Mouse (Mus musculus): ENCODE measurements around the gene Slc4a2. TPM values are rescaled to one million over a fixed set of nuclear protein-coding genes. Genes with fewer than 3 reads are reported as not detected.
A peak's percentile ranks its signal among the peaks of the same experiment; 100 is the strongest.
"Not testable (repeated sequence)": the region's sequence is repeated elsewhere in the genome, so short reads cannot be mapped to it uniquely, and the experiment has no call there.

Slc4a2 gene
- total and polyA plus RNA-seq, 3 experiments, result 22.4 to 37.9 (median 25.9) TPM

- Histone ChIP-seq H3K27ac (no peak within 1 kb of the TSS; the same call in 1 of the 2 replicates), H3K4me3 (no peak within 1 kb of the TSS), H3K36me3 (ENCODE audit: control insufficient read depth, insufficient read depth, low read length) (no peaks in the 10 kb centered on the region), H3K9ac (ENCODE audit: low read depth, low read length) (no peak within 1 kb of the TSS), H3K27me3 (ENCODE audit: control insufficient read depth, insufficient read depth, low read length) (no peaks in the 10 kb centered on the region), H3K79me2 (replicated peaks; ENCODE audit: control insufficient read depth, insufficient read depth, low read length) (no peaks in the 10 kb centered on the region), H3K4me1 (ENCODE audit: control insufficient read depth, insufficient read depth, low read length) (peaks cover 4% of the 10 kb centered on the region)
- intact Hi-C loops (cut with DNase I), result loop anchor here (2.0 to 5.0 kb wide), 2 partner anchors 35 to 55 kb away; no protein-coding TSS in a partner anchor
- DNase-seq, result no peak
- TF ChIP-seq CTCF (IDR thresholded peaks at IDR 0.05), result no peak
- no peak for TF ChIP-seq EP300 (IDR thresholded peaks at IDR 0.05; ENCODE audit: insufficient read depth, low read depth, low read length)
- no peak for TF ChIP-seq POLR2A (IDR thresholded peaks at IDR 0.05; ENCODE audit: insufficient read depth, low read depth, low read length)
- 90% methylated on average over 7 of the region's 7 CpGs for WGBS
Observed at GRCm38 (mm10) chr5:24391864-24392263, 31.8 kb upstream of the Slc4a2 start, which contains the start of gene Atg9b. Gene Atg9b (minus strand): TSS chr5:24392143.

- Histone ChIP-seq H3K4me3 (no peak overlapping the region), H3K27ac (no peak overlapping the region; the same call in 1 of the 2 replicates), H3K36me3 (ENCODE audit: control insufficient read depth, insufficient read depth, low read length) (no peaks in the 10 kb centered on the region), H3K4me1 (ENCODE audit: control insufficient read depth, insufficient read depth, low read length) (peaks cover 2% of the 10 kb centered on the region), H3K27me3 (ENCODE audit: control insufficient read depth, insufficient read depth, low read length) (no peaks in the 10 kb centered on the region), H3K9ac (ENCODE audit: low read depth, low read length) (no peak overlapping the region), H3K79me2 (replicated peaks; ENCODE audit: control insufficient read depth, insufficient read depth, low read length) (no peaks in the 10 kb centered on the region)
- intact Hi-C loops (cut with DNase I), result loop anchor here (2.0 to 5.0 kb wide), 2 partner anchors 35 to 56 kb away; no protein-coding TSS in a partner anchor
- DNase-seq, result no peak
- TF ChIP-seq EP300 (IDR thresholded peaks at IDR 0.05; ENCODE audit: insufficient read depth, low read depth, low read length), result no peak
- no peak for TF ChIP-seq CTCF (IDR thresholded peaks at IDR 0.05)
- TF ChIP-seq POLR2A (IDR thresholded peaks at IDR 0.05; ENCODE audit: insufficient read depth, low read depth, low read length), result no peak
- WGBS, result 41% methylated on average over 7 of the region's 7 CpGs
Observed at GRCm38 (mm10) chr5:24392724-24393123, 30.9 kb upstream of the Slc4a2 start.

DNA sequence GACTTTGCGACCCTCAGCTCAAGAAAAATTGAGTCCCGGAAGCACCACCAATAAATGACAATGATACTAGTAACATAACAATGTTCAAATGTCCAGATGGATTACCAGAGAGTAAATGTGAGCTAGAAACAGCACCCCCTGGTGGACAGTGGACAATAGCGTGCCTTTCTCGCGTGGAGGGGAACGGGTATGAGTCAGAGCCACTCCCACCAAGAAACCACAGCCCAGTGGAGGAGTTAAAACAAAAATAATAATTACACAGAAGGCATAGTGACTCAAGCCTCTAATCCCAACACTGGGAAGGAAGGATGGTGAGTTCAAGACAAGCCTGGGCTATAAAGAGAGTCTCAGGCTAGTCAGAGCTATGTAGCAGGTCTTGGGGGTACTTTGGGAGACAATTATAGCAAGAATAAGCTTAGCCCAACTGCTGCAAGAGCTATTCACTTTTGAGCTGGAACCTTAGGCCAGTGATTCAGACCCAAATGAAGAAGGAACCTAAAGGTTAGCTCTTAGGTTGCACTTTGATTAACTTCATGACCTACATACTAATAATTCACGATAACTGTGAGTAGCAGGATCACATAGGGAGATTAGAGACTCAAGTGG lies 30.1 kb upstream of the Slc4a2 start, which contains the start of gene Abcb8:
Gene Abcb8 (plus strand): TSS at position 272 of the 606 bp plus-strand sequence.
- Histone ChIP-seq H3K79me2 (replicated peaks; ENCODE audit: control insufficient read depth, insufficient read depth, low read length) (no peaks in the 10 kb centered on the region), H3K4me1 (ENCODE audit: control insufficient read depth, insufficient read depth, low read length) (peaks cover 2% of the 10 kb centered on the region), H3K27ac (peak within 1 kb of the TSS; percentile 90), H3K4me3 (peak within 1 kb of the TSS; percentile 69), H3K27me3 (ENCODE audit: control insufficient read depth, insufficient read depth, low read length) (no peaks in the 10 kb centered on the region), H3K9ac (ENCODE audit: low read depth, low read length) (peak within 1 kb of the TSS; percentile 58), H3K36me3 (ENCODE audit: control insufficient read depth, insufficient read depth, low read length) (no peaks in the 10 kb centered on the region)
- WGBS, result 21% methylated on average over 7 of the region's 7 CpGs
- DNase-seq, result peak; percentile 76 to 83
- intact Hi-C loops (cut with DNase I), result loop anchor here (2.0 to 5.0 kb wide), 2 partner anchors 36 to 57 kb away; no protein-coding TSS in a partner anchor
- no peak for TF ChIP-seq POLR2A (IDR thresholded peaks at IDR 0.05; ENCODE audit: insufficient read depth, low read depth, low read length)
- peak; percentile 94 for TF ChIP-seq CTCF (IDR thresholded peaks at IDR 0.05)
- TF ChIP-seq EP300 (IDR thresholded peaks at IDR 0.05; ENCODE audit: insufficient read depth, low read depth, low read length), result 0 out of 2 replicates have a peak, but pooled peaks have one; percentile 28

GRCm38 (mm10) chr5:24394165-24394894 lies 29.3 kb upstream of the Slc4a2 start:
- Histone ChIP-seq H3K4me1 (ENCODE audit: control insufficient read depth, insufficient read depth, low read length) (peaks cover 2% of the 10 kb centered on the region), H3K9ac (ENCODE audit: low read depth, low read length) (peak overlapping the region; percentile 58), H3K4me3 (peak overlapping the region; percentile 69), H3K36me3 (ENCODE audit: control insufficient read depth, insufficient read depth, low read length) (no peaks in the 10 kb centered on the region), H3K27me3 (ENCODE audit: control insufficient read depth, insufficient read depth, low read length) (no peaks in the 10 kb centered on the region), H3K27ac (peak overlapping the region; percentile 90), H3K79me2 (replicated peaks; ENCODE audit: control insufficient read depth, insufficient read depth, low read length) (no peaks in the 10 kb centered on the region)
- TF ChIP-seq CTCF (IDR thresholded peaks at IDR 0.05) (peak; percentile 92), POLR2A (IDR thresholded peaks at IDR 0.05; ENCODE audit: insufficient read depth, low read depth, low read length) (peak; percentile 84), EP300 (IDR thresholded peaks at IDR 0.05; ENCODE audit: insufficient read depth, low read depth, low read length) (peak; percentile 63)
- intact Hi-C loops (cut with DNase I), result loop anchor here (1.0 to 5.0 kb wide), 3 partner anchors 29 to 76 kb away; partner anchors contain the start of genes Cdk5 and Slc4a2
- WGBS, result 1% methylated on average over 36 of the region's 36 CpGs
- peak; percentile 96 to 98 for DNase-seq

- H3K27me3 ChIP-seq (ENCODE audit: control insufficient read depth, insufficient read depth, low read length); H3K4me3 ChIP-seq; H3K9ac ChIP-seq (ENCODE audit: low read depth, low read length); H3K27ac ChIP-seq; intact Hi-C loops (cut with DNase I); H3K79me2 ChIP-seq (replicated peaks; ENCODE audit: control insufficient read depth, insufficient read depth, low read length); H3K4me1 ChIP-seq (ENCODE audit: control insufficient read depth, insufficient read depth, low read length); H3K36me3 ChIP-seq (ENCODE audit: control insufficient read depth, insufficient read depth, low read length); DNase-seq: not testable (repeated sequence)
- TF ChIP-seq CTCF (IDR thresholded peaks at IDR 0.05), result peak; percentile 57
- 88% methylated on average over 6 of the region's 6 CpGs for WGBS
Observed at GRCm38 (mm10) chr5:24396254-24396653, 27.4 kb upstream of the Slc4a2 start.
